Mouse (Mus musculus) testis, adult 2 months (tissue): ENCODE measurements around the gene Gm11562.

Source experiments
- CTCF ChIP-seq: fragments of 200-500 bp; IDR thresholded peaks from 2 replicates; pipeline ENCODE4 v1.5.1; 2012; ENCODE audit warnings: low read depth, mild to moderate bottlenecking, inconsistent platforms, low read length, moderate library complexity; ENCODE audit not compliant: control insufficient read depth, insufficient read depth, insufficient replicate concordance
- POLR2A ChIP-seq: fragments of 200-500 bp; IDR thresholded peaks from 2 replicates; pipeline ENCODE4 v1.6.1; 2012; ENCODE audit warnings: low read depth, mild to moderate bottlenecking, inconsistent platforms, low read length, moderate library complexity; ENCODE audit not compliant: control insufficient read depth

GRCm38 (mm10) chr11:99665860-99666259 is 45.6 kb upstream of the Gm11562 start, which contains the start of gene Krtap4-6:
- no peak for TF ChIP-seq CTCF
- no peak for TF ChIP-seq POLR2A
